Mouse (Mus musculus): ENCODE data around the gene Ncln. TPM values are rescaled to one million over a fixed set of nuclear protein-coding genes. Genes with fewer than 3 reads are reported as not detected.
A peak's percentile ranks its signal among the peaks of the same experiment; 100 is the strongest.

The Ncln gene
- polyA plus RNA-seq, 1 experiment from 2014 or later, result 94.0 TPM

GRCm38 (mm10) chr10:81495616-81496263 lies 452 bp downstream of the Ncln start:
- no peaks in the 10 kb centered on the region for H3K9me3 ChIP-seq
- H3K27me3 ChIP-seq, result no peaks in the 10 kb centered on the region
- H3K4me3 ChIP-seq, result peak overlapping the region; percentile 90
- peak overlapping the region; percentile 95 for H3K4me2 ChIP-seq
- ATAC-seq (ENCODE audit: insufficient number of reproducible peaks, low FRiP score, low TSS enrichment, low read depth), result no peak
- peaks cover 37% of the 10 kb centered on the region for H3K4me1 ChIP-seq
- peak overlapping the region; percentile 61; the same call in 1 of the 2 replicates for H3K27ac ChIP-seq
- H3K9ac ChIP-seq, result peak overlapping the region; percentile 87
- 1% methylated on average over 41 of the region's 41 CpGs for WGBS
- H3K36me3 ChIP-seq, result peaks cover 33% of the 10 kb centered on the region

GRCm38 (mm10) chr10:81495151-81495550 lies 1.0 kb downstream of the Ncln start:
- Histone ChIP-seq H3K9ac (peak overlapping the region; percentile 87), H3K27ac (no peak overlapping the region), H3K9me3 (no peaks in the 10 kb centered on the region), H3K27me3 (no peaks in the 10 kb centered on the region), H3K4me2 (peak overlapping the region; percentile 95), H3K4me3 (peak overlapping the region; percentile 90), H3K36me3 (peaks cover 39% of the 10 kb centered on the region), H3K4me1 (peaks cover 37% of the 10 kb centered on the region)
- ATAC-seq (ENCODE audit: insufficient number of reproducible peaks, low FRiP score, low TSS enrichment, low read depth), result no peak
- 68% methylated on average over 6 of the region's 6 CpGs for WGBS

GRCm38 (mm10) chr10:81494260-81495041 lies 1.7 kb downstream of the Ncln start:
- H3K27me3 ChIP-seq, result no peaks in the 10 kb centered on the region
- H3K27ac ChIP-seq, result no peak overlapping the region
- peak overlapping the region; percentile 95 for H3K4me2 ChIP-seq
- peak overlapping the region; percentile 87; the same call in 1 of the 2 replicates for H3K9ac ChIP-seq
- H3K4me1 ChIP-seq, result peaks cover 37% of the 10 kb centered on the region
- peak overlapping the region; percentile 90 for H3K4me3 ChIP-seq
- no peaks in the 10 kb centered on the region for H3K9me3 ChIP-seq
- ATAC-seq (ENCODE audit: insufficient number of reproducible peaks, low FRiP score, low TSS enrichment, low read depth), result no peak
- WGBS, result 76% methylated on average over 11 of the region's 11 CpGs
- peaks cover 46% of the 10 kb centered on the region for H3K36me3 ChIP-seq

GRCm38 (mm10) chr10:81493601-81494220 lies 2.5 kb downstream of the Ncln start:
- 83% methylated on average over 8 of the region's 8 CpGs for WGBS

GRCm38 (mm10) chr10:81492606-81493240 lies 3.5 kb downstream of the Ncln start:
- no peak overlapping the region for H3K4me3 ChIP-seq

More at GRCm38 (mm10) chr10:81493601-81494220, 2.5 kb downstream of the Ncln start:
- ATAC-seq (ENCODE audit: insufficient number of reproducible peaks, low FRiP score, low TSS enrichment, low read depth), result no peak
- H3K9ac ChIP-seq, result no peak overlapping the region
- H3K27ac ChIP-seq, result no peak overlapping the region
- peaks cover 53% of the 10 kb centered on the region for H3K36me3 ChIP-seq
- H3K4me2 ChIP-seq, result no peak overlapping the region
- H3K9me3 ChIP-seq, result no peaks in the 10 kb centered on the region
- H3K27me3 ChIP-seq, result no peaks in the 10 kb centered on the region
- H3K4me1 ChIP-seq, result peaks cover 37% of the 10 kb centered on the region
- no peak overlapping the region for H3K4me3 ChIP-seq

GRCm38 (mm10) chr10:81491018-81491417 lies 5.2 kb downstream of the Ncln start:
- no peak overlapping the region for H3K4me2 ChIP-seq
- no peak overlapping the region for H3K27ac ChIP-seq
- no peak for ATAC-seq (ENCODE audit: insufficient number of reproducible peaks, low FRiP score, low TSS enrichment, low read depth)
- H3K4me1 ChIP-seq, result peaks cover 29% of the 10 kb centered on the region
- H3K36me3 ChIP-seq, result peaks cover 78% of the 10 kb centered on the region
- H3K27me3 ChIP-seq, result no peaks in the 10 kb centered on the region
- no peaks in the 10 kb centered on the region for H3K9me3 ChIP-seq
- no peak overlapping the region for H3K4me3 ChIP-seq
- no peak overlapping the region for H3K9ac ChIP-seq
- 86% methylated on average over 9 of the region's 9 CpGs for WGBS

More at GRCm38 (mm10) chr10:81492606-81493240, 3.5 kb downstream of the Ncln start:
- Histone ChIP-seq H3K9ac (no peak overlapping the region), H3K36me3 (peaks cover 63% of the 10 kb centered on the region), H3K27me3 (no peaks in the 10 kb centered on the region), H3K4me2 (no peak overlapping the region), H3K27ac (no peak overlapping the region), H3K9me3 (no peaks in the 10 kb centered on the region), H3K4me1 (peaks cover 37% of the 10 kb centered on the region)
- ATAC-seq (ENCODE audit: insufficient number of reproducible peaks, low FRiP score, low TSS enrichment, low read depth), result no peak
- WGBS, result 78% methylated on average over 11 of the region's 11 CpGs

GRCm38 (mm10) chr10:81489941-81490340 lies 6.3 kb downstream of the Ncln start:
- Histone ChIP-seq H3K9me3 (no peaks in the 10 kb centered on the region), H3K9ac (no peak overlapping the region), H3K27me3 (no peaks in the 10 kb centered on the region), H3K4me3 (no peak overlapping the region), H3K27ac (no peak overlapping the region), H3K4me2 (no peak overlapping the region), H3K36me3 (peaks cover 78% of the 10 kb centered on the region), H3K4me1 (peaks cover 22% of the 10 kb centered on the region)
- WGBS, result 82% methylated on average over 14 of the region's 14 CpGs
- ATAC-seq (ENCODE audit: insufficient number of reproducible peaks, low FRiP score, low TSS enrichment, low read depth), result no peak

- H3K9me3 ChIP-seq, result no peaks in the 10 kb centered on the region
- no peak overlapping the region for H3K27ac ChIP-seq
- no peak overlapping the region for H3K4me2 ChIP-seq
- H3K36me3 ChIP-seq, result peaks cover 68% of the 10 kb centered on the region
- no peak for ATAC-seq (ENCODE audit: insufficient number of reproducible peaks, low FRiP score, low TSS enrichment, low read depth)
- no peak overlapping the region for H3K9ac ChIP-seq
- no peak overlapping the region for H3K4me3 ChIP-seq
- 0 out of 2 replicates have a peak, but pooled peaks cover 3% of the 10 kb centered on the region for H3K4me1 ChIP-seq
- H3K27me3 ChIP-seq, result no peaks in the 10 kb centered on the region
- 85% methylated on average over 11 of the region's 11 CpGs for WGBS
Measured at GRCm38 (mm10) chr10:81488081-81488480, 8.1 kb downstream of the Ncln start.

- Histone ChIP-seq H3K9me3 (no peaks in the 10 kb centered on the region), H3K4me3 (no peak overlapping the region), H3K9ac (no peak overlapping the region), H3K27me3 (peaks cover 10% of the 10 kb centered on the region), H3K27ac (no peak overlapping the region), H3K4me1 (peaks cover 9% of the 10 kb centered on the region), H3K36me3 (peaks cover 52% of the 10 kb centered on the region), H3K4me2 (no peak overlapping the region)
- WGBS, result 89% methylated on average over 10 of the region's 10 CpGs
- no peak for ATAC-seq (ENCODE audit: insufficient number of reproducible peaks, low FRiP score, low TSS enrichment, low read depth)
Measured at GRCm38 (mm10) chr10:81486496-81486895, 9.7 kb downstream of the Ncln start.

GRCm38 (mm10) chr10:81485479-81486018 lies 10.6 kb downstream of the Ncln start:
- H3K9me3 ChIP-seq, result no peaks in the 10 kb centered on the region
- peaks cover 20% of the 10 kb centered on the region for H3K27me3 ChIP-seq
- no peak overlapping the region for H3K27ac ChIP-seq
- WGBS, result 76% methylated on average over 7 of the region's 7 CpGs
- peaks cover 43% of the 10 kb centered on the region for H3K36me3 ChIP-seq
- no peak overlapping the region for H3K4me3 ChIP-seq
- no peak overlapping the region for H3K9ac ChIP-seq
- no peak overlapping the region for H3K4me2 ChIP-seq
- H3K4me1 ChIP-seq, result peaks cover 9% of the 10 kb centered on the region
- ATAC-seq (ENCODE audit: insufficient number of reproducible peaks, low FRiP score, low TSS enrichment, low read depth), result no peak

GRCm38 (mm10) chr10:81485060-81485449 lies 11.1 kb downstream of the Ncln start:
- Histone ChIP-seq H3K4me3 (no peak overlapping the region), H3K27ac (no peak overlapping the region), H3K36me3 (peaks cover 38% of the 10 kb centered on the region), H3K4me2 (no peak overlapping the region), H3K27me3 (peaks cover 25% of the 10 kb centered on the region), H3K4me1 (peaks cover 9% of the 10 kb centered on the region), H3K9me3 (no peaks in the 10 kb centered on the region), H3K9ac (no peak overlapping the region)
- no peak for ATAC-seq (ENCODE audit: insufficient number of reproducible peaks, low FRiP score, low TSS enrichment, low read depth)
- WGBS, result 10% methylated on average over 2 of the region's 2 CpGs
